Mouse (Mus musculus) ES-Bruce4 (cell line): ENCODE results near the gene Ltv1. TPM values are rescaled to one million over a fixed set of nuclear protein-coding genes. Genes with fewer than 3 reads are reported as not detected.

Experiments used
- H3K27ac ChIP-seq: 2 replicates; pipeline ENCODE4 v1.5.1; 2012; ENCODE audit warnings: low read length, inconsistent platforms; ENCODE audit not compliant: insufficient read depth
- H3K27me3 ChIP-seq: 2 replicates; pipeline ENCODE4 v1.6.1; 2012; ENCODE audit warnings: mild to moderate bottlenecking, low read length, inconsistent platforms; ENCODE audit not compliant: control insufficient read depth, poor library complexity, insufficient read depth, severe bottlenecking
- H3K36me3 ChIP-seq: 2 replicates; pipeline ENCODE4 v1.6.1; 2012; ENCODE audit warnings: inconsistent platforms, mild to moderate bottlenecking, low read length, moderate library complexity; ENCODE audit not compliant: control insufficient read depth, poor library complexity, insufficient read depth, severe bottlenecking
- H3K4me1 ChIP-seq: one replicate; pipeline ENCODE4 v1.8.1; 2011; ENCODE audit warnings: low read length; ENCODE audit not compliant: control insufficient read depth, insufficient read depth
- H3K4me3 ChIP-seq: 2 replicates; pipeline ENCODE4 v1.5.1; 2011; ENCODE audit warnings: low read depth, mild to moderate bottlenecking, low read length
- H3K9ac ChIP-seq: 2 replicates; pipeline ENCODE4 v1.6.1; 2012; ENCODE audit warnings: low read depth, mild to moderate bottlenecking, inconsistent platforms; ENCODE audit not compliant: poor library complexity, severe bottlenecking
- H3K9me3 ChIP-seq: replicated peaks from 2 replicates; pipeline ENCODE4 v1.6.1; 2012; ENCODE audit warnings: mild to moderate bottlenecking, low read length, inconsistent platforms; ENCODE audit not compliant: control insufficient read depth, poor library complexity, insufficient read depth, severe bottlenecking
- CTCF ChIP-seq: IDR thresholded peaks from one replicate; pipeline ENCODE4 v1.8.1; 2011; ENCODE audit warnings: low read depth, low read length
- EP300 ChIP-seq: IDR thresholded peaks from 2 replicates; pipeline ENCODE4 v1.6.1; 2011; ENCODE audit warnings: low read depth, low read length; ENCODE audit not compliant: insufficient read depth
- POLR2A ChIP-seq: IDR thresholded peaks from one replicate; pipeline ENCODE4 v1.8.1; 2011; ENCODE audit warnings: low read length; ENCODE audit not compliant: insufficient read depth
- polyA plus RNA-seq: library from polyadenylated mRNA; stranded (reverse); fragments of >200 nt; gene quantifications from 2 replicates; pipeline ENCODE4 v1.2.4, GENCODE M21; 2011; ENCODE audit warnings: low read depth; ENCODE audit not compliant: missing spikeins, insufficient read depth, insufficient read length

The Ltv1 gene
- polyA plus RNA-seq, 1 experiment = 66.8 TPM

DNA sequence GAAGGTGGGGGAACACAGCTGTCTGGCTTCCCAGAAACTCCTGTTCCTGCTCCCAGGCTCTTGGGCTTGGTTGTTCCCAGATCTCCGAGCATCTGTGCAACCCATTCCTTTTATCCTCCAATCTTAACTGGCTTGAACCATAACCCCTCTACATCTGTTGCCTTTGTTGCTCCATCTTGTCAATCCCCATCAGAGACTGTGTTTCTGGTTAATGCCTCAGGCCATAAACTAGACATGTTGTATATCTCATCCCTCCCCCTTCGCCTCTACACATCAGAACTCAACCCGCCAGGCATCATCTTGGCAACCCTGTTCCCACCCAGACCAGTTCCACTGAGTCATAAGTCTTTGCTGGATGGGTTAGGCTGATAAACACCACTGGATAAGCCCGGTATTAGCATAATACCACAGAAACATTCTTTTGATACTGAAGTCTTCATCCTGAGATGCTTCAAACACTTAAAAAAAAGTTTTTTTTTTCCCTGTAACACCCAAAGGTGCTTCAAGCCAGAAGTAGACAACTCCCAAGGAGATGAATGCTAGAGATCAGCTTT lies 40.1 kb downstream of the Ltv1 start:
- H3K9me3 ChIP-seq = no peaks in the 10 kb centered on the region
- no peak for TF ChIP-seq EP300
- TF ChIP-seq POLR2A = no peak
- TF ChIP-seq CTCF = no peak
- H3K36me3 ChIP-seq = no peaks in the 10 kb centered on the region
- no peak overlapping the region for H3K9ac ChIP-seq
- H3K4me3 ChIP-seq = no peak overlapping the region
- H3K27ac ChIP-seq = no peak overlapping the region
- no peaks in the 10 kb centered on the region for H3K27me3 ChIP-seq
- no peaks in the 10 kb centered on the region for H3K4me1 ChIP-seq

DNA sequence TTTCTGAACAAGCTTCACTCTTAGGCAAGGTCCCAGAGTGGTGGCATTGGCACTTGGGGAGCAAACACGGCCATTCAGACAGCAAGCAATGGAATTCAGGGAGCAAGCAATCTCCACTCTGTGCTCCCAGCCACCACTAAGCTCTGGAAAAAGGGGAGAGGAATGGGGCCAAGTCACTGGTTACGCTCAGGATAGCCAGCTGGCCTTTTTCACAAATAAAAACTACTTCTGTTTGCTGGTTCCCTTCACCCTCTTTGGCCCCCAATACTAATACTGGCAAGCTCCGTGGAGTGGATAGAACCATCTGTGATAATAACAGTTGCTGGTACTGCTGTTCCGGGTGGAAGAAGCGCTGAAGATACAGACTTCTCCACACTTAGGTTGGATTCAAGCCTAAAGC lies 41.6 kb downstream of the Ltv1 start:
- Histone ChIP-seq H3K9ac (no peak overlapping the region), H3K9me3 (no peaks in the 10 kb centered on the region), H3K4me3 (no peak overlapping the region), H3K36me3 (no peaks in the 10 kb centered on the region), H3K27me3 (no peaks in the 10 kb centered on the region), H3K4me1 (no peaks in the 10 kb centered on the region), H3K27ac (no peak overlapping the region)
- TF ChIP-seq CTCF (no peak), POLR2A (no peak), EP300 (no peak)

DNA sequence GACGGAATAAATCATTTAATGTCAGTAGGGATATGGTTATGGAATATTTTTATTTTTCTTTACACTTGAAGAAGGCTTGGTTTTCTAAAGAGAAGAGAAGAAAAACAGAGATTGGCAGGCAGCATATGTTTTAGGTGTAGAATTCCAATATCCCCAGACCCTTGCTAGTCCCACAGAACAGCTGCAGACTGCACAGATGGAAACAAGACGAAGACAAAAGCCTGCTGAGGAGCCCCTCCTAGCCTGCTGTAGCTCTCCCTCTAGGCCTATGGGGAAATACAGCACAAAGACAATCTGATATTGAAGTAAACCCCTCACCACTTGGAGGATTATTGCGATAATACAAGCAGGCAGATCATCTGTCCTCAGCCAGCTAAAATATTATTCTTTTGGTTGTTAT lies 42.5 kb downstream of the Ltv1 start:
- Histone ChIP-seq H3K4me3 (no peak overlapping the region), H3K27ac (no peak overlapping the region)

GRCm38 (mm10) chr10:13140434-13140833 lies 52.5 kb downstream of the Ltv1 start:
- H3K4me1 ChIP-seq = no peaks in the 10 kb centered on the region
- no peak overlapping the region for H3K27ac ChIP-seq
- TF ChIP-seq EP300 (no peak), POLR2A (no peak), CTCF (no peak)
- no peaks in the 10 kb centered on the region; the same call in 1 of the 2 replicates for H3K27me3 ChIP-seq
- H3K36me3 ChIP-seq = no peaks in the 10 kb centered on the region
- H3K4me3 ChIP-seq = no peak overlapping the region
- H3K9me3 ChIP-seq = no peaks in the 10 kb centered on the region
- H3K9ac ChIP-seq = no peak overlapping the region

More for the DNA sequence above, 42.5 kb downstream of the Ltv1 start:
- Histone ChIP-seq H3K4me1 (no peaks in the 10 kb centered on the region), H3K36me3 (no peaks in the 10 kb centered on the region), H3K9ac (no peak overlapping the region), H3K27me3 (no peaks in the 10 kb centered on the region), H3K9me3 (no peaks in the 10 kb centered on the region)
- no peak for TF ChIP-seq POLR2A
- TF ChIP-seq CTCF = no peak
- TF ChIP-seq EP300 = no peak

DNA sequence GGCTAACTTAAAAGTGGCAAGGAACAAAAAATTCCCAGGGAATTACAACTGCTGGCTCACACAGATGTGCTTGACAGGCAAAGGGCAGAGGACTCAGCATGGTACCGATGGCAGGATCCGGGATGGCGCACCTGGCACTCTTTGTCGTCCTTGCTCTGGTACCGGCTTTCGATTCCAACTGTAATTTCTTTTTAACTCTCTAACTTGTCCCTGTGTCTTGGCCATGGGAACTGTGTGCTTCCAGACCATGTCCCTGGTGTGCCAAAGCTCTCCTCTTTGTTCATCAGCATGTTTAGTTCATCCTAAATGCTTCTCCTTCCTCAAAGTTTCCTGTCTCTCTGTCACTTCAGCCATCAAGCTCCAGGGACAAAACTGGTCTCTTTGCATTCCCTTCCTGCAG lies 55.1 kb downstream of the Ltv1 start:
- Histone ChIP-seq H3K27me3 (no peaks in the 10 kb centered on the region; the same call in 1 of the 2 replicates), H3K4me3 (no peak overlapping the region), H3K4me1 (no peaks in the 10 kb centered on the region), H3K36me3 (no peaks in the 10 kb centered on the region), H3K9me3 (no peaks in the 10 kb centered on the region), H3K27ac (no peak overlapping the region), H3K9ac (no peak overlapping the region)
- TF ChIP-seq POLR2A (no peak), CTCF (no peak), EP300 (no peak)

DNA sequence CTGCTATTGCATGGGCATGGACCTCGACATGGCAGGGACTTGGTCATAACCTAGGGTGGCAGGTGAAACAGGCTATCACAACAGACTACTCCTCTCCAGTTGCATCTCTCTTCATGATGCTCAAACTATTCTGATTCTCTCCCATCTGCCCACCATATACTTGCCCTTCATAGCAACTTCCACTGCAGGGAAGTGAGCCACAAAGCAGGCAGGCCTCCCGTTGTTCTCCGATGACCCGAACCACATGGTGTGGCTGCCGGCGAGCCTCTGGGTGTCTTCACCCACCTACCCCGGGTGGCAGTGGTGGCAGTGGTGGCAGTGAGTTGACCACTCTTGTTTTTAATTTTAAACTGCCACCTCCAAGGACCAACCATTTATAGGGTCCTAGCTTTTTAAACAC lies 57.2 kb downstream of the Ltv1 start:
- Histone ChIP-seq H3K9me3 (no peaks in the 10 kb centered on the region), H3K27me3 (no peaks in the 10 kb centered on the region; the same call in 1 of the 2 replicates), H3K9ac (no peak overlapping the region), H3K4me3 (no peak overlapping the region), H3K27ac (no peak overlapping the region), H3K36me3 (no peaks in the 10 kb centered on the region), H3K4me1 (no peaks in the 10 kb centered on the region)
- TF ChIP-seq POLR2A = no peak
- TF ChIP-seq EP300 = no peak
- TF ChIP-seq CTCF = no peak
